Mouse (Mus musculus) c-Kit-negative CD71-positive TER-119-positive erythroid progenitor cells, embryonic 14.5 days (primary cell): ENCODE measurements around the gene Slc16a11.

ENCODE experiments used
- DNase-seq: peaks from one replicate; pipeline ENCODE4 v3.0.0-alpha.2; 2013; ENCODE audit warnings: low read depth, low spot score

Slc16a11 gene

DNA sequence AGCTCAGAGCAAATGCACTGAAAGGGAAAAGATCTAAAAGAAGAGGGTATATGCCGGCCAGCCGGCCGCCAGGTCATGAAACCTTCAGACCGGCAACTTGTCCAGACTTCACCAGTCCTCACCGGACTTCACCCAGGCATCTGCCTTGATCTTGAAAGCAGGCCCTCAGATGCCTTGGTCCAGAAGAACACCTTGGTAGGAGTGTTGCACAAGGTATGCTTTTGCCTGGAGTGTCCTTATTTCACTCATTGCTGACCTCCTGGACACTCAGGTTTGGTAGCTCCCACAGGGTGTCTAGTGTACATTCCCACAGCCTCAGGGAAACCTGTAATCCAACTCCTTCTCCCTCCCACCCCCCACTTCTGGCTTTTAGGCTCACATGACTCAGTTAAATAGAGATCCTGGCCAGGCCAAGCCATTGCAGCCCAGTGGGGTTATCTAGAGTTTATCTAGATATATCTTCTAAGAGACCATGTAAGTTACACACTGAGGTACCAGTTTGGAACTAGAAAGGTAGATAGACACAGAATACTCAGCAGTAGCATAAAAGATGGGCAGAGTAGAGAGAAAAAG lies 12.4 kb upstream of the Slc16a11 start:
- no peak for DNase-seq

DNA sequence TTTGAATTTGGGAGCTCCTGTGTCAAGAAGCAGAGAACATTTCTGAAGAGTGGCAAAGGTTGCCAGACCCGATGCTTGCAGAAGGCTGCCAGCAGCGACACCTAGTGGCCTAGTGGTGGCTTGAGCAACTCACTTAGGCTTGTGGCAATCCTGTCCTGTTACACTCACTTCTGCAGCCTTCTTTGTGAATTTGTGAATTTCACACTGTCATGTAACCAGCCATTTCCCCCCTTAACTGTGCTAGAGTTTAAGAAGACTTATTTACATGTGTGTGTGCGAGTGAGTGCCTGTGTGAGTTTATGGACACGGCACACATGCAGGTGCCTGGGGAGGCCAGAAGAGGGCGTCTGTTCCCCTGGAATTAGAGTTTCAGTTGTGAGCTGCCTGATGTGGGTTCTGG lies 10.9 kb upstream of the Slc16a11 start:
- DNase-seq = peak; percentile 63

DNA sequence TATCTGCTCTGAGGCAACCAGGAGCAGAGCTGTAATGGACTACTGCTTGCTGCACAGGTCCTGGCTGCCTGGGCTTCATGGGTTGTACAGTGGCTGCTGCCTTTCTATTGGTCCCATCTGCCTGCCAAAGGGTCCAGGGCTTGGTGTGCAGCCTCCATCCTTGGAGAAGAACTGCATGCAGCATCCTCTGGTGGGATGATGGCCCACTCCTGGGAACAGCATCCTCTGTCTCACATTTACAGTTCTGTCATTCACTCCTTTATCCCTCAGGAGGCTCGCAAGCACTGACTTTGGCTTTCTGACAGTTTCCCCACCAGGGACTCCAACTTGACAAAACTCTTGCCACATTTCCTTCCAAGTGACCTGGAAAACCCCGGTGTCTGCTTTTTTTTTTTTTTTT lies 5.8 kb upstream of the Slc16a11 start:
- no peak for DNase-seq

DNA sequence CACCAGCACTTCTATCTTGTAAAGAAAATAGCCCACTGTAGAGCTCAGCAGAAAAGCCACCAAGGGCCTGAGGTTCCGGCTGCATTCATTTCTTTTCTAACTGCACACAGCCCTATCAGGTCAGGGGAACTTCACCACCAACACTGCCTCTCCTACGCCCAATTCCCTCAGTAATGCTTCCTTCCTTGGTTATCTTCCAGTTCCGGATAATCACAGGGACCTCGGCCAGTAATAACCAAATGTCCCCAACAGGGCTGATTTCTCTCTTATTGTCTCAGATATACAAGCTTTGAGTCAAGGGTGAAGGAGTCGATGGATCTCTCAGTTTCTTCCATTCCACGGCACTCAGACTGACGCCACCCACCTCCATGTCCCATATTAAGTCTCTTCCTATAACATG lies 5.3 kb upstream of the Slc16a11 start:
- DNase-seq = no peak

DNA sequence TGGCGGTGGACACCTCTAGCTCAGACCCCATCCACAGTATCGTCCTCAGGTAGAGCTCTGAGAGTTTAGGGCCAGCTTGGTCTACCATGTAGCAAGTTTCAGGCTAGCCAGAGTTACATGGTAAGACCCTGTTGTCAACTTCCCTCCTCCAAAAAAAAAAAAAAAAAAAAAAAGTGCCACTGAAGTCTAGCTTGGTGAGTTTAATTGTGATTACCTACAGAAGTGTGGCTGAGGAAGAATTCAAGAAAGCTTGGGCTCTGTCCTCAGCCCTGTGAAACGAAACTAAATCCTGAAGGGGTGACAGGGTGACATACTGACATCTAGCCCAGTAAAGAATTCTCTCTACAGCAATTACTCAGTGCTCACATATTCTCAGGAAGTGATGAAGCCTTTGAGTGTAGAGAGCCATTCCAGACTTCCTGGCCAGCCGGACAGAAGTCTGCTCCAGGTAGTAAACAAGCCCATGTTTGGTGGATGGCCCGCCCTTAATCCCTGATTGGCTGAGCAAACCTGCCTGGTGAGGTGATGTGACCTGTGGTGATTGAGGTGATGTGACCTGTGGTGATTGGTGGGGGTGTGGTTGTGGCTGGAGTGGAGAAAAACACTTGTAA lies 3.7 kb upstream of the Slc16a11 start:
- DNase-seq = no peak

DNA sequence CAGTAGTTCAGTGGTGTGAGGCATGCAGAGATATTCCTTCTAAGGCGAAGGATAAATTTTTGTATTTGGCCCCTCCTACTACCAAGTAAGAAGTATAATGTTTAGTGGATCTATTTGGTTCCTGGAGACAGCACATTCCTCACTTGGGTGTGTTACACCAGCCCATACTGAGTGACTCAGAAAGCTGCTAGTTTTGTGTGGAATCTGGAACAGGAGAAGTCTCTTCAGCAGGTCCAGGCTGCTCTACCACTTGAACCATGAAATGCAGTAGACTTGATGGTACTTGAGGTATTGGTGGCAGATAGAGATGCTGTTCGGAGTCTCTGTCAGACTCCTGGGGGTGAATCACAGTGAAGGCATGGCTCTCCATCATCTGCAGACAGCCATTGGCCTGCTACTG lies 1.9 kb upstream of the Slc16a11 start:
- DNase-seq = no peak

DNA sequence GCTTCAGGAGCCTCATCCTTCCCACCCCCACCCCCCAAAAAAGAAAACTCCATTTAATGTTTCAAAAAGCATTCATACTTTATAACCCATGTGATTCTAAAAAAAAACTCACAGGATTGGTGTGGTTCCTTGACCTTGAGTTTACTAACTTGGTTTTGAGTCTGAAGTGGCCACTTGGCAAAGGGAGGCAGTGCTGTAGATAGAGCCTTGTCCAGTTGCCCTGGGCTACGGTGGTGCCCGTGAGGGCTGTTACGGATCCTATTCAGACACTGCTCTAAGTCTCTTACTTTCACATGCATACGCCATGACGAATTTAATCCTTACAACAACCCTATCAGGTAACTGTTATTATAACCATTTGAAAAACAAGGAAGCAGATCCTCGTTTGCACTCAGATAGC lies 580 bp upstream of the Slc16a11 start:
- DNase-seq = no peak

DNA sequence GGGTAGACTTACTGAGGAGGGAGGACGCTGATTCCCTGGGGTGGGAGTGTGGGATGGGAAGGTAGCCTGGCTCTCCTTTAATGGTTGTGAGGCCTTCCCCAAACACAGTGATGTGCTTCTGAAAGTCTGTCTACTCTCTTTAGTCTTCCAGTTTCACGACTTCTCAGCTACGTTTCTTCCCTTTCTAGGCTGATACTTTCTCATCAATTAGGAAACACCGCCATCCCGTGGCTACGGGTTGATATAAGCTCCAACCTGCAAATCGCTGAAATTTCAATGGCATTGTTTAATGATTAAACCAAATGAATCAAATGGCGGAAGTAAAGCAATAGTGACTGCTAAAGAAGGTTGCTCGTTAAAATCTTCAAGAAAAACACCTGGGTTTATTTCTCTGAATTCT lies 344 bp downstream of the Slc16a11 start:
- DNase-seq = no peak

DNA sequence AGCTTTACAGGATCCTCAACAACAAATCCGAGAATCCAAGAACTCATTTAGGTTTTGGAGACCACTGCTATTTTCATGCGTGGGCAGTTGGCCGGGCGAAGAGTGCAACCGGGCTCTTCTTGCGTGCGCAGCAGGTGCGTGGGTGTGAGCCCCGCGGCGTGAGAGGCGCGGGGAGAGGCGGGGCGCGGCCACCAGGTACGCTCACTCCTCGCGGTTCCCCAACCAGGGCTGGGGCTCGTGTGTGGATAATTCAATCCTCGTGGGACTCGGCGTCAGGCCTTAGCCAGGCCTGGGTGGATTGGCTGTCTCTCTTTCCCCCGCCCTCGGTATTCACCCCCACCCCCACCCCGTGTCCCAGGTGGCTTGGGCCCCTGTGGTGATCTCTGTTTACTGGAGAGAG lies 1.2 kb downstream of the Slc16a11 start:
- DNase-seq = no peak

DNA sequence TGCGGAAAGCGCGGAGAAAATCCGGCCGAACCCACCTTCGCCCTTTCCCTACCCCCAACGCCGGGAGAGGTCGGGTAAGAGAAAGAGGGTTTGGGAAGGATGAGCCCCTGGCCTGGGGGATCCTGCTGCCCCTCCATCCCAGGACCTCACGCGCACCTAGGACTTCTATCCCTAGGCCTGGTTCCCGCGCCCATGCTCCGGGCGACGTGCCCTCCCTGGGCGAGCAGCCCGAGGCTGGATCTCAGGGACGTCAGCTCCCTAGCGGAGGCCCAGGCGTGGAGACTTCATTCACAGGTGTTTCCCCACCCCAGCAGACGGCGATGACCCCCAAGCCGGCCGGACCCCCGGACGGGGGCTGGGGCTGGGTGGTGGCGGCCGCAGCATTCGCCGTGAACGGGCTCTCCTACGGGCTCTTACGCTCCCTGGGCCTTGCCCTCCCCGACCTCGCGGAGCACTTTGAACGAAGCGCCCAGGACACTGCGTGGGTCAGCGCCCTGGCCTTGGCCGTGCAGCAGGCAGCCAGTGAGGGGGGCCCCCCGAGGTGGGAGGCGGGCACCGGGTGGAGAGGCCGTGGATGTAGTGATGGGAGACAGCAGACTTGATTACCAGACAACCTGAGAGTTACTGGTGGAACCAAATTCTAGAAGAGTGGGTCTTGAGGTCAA lies 1.8 kb downstream of the Slc16a11 start:
- DNase-seq = no peak

DNA sequence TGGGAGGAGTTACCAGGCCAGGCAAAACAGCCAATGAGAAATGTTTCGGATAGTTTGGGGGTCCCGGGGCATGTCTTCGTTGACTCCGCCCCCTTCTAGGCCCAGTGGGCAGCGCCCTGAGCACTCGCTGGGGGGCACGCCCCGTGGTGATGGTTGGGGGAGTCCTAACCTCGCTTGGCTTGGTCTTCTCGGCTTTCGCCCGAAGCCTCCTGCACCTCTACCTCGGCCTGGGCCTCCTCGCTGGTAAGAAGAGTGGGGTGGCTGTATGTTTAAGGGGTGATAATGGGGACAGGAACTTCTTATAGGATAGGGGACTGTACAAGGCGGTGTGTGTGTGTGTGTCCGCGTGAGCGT lies 2.3 kb downstream of the Slc16a11 start:
- DNase-seq = no peak

DNA sequence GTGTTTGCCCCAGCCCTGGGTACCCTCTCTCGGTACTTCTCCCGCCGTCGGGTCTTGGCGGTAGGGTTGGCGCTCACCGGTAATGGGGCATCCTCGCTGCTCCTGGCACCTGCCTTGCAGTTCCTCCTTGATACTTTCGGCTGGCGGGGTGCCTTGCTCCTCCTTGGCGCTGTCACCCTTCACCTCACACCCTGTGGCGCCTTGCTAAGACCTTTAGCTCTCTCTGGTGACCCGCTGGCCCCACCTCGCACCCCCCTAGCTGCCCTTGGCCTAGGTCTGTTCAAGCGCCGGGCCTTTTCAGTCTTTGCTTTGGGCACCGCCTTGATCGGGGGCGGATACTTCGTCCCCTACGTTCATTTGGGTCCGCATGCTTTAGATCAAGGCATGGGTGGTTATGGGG lies 2.7 kb downstream of the Slc16a11 start:
- DNase-seq = no peak

DNA sequence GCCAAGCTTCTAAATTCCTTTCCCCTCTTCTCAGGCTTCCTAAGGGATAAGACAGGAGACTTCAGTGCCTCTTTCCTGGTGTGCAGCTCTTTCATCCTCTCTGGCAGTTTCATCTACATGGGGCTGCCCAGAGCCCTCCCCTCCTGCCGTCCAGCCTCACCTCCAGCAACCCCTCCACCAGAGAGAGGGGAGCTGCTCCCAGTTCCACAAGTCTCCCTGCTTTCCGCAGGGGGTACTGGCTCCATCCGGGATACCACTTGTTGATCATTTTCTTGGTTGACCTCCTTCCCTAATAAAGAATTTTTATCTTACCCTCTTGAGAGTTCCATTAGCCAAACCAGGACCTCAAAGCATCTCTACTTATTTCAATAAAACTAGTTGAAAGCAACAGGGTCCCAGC lies 3.6 kb downstream of the Slc16a11 start:
- DNase-seq = no peak

DNA sequence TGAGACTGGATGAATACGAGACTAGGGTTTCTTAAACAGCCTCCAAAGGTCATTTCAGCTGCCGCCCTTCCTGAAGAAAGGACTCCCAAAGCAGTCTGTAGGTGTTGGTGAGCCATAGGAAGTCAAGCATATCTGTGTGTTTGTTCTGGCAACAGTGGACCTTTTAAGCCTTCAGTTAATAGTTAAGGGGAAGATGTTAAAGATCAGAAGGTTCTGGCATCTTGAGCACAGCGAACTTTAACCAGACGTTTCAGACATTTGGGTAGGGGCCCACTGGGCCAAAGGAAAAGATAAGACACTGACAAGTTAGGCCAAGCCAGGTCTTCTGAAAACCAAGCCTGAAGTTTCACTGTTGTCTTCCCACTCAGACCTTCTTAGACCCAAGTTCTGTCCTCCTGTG lies 5.5 kb downstream of the Slc16a11 start:
- DNase-seq = no peak

DNA sequence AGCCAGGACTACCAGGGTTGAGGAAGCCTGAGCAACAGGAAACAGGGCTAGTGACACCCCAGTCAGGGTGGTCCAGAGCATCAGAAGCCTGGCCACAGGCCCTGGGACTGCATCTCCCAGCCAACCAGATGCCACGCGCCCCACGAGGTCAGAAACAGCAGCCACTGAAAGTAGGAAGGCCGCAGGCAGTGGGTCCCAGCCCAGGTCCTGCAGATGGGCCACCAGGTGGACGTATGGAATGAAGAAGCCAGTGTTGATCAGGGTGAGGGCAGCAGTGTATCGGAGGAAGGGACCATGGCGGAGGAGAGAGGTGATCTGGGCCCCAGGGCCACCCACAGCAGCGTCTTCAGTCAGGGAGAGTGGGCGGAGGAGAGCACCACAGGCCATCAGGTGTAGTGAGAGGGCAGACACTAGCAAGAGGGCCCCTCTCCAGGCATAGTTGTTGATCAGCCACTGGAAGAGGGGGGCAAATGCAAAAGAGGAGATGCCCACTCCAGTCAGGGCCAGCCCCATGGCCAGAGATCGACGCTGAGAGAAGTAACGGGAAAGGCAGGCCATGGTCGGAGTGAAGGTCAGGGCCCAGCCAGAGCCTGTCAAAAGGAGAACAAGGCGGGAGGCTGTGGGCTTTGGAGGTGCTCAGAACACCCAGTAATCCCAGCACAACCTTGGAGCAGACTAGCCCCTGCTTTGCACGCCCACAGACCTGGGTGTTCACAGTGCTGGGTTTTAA lies 6.4 kb downstream of the Slc16a11 start:
- no peak for DNase-seq

DNA sequence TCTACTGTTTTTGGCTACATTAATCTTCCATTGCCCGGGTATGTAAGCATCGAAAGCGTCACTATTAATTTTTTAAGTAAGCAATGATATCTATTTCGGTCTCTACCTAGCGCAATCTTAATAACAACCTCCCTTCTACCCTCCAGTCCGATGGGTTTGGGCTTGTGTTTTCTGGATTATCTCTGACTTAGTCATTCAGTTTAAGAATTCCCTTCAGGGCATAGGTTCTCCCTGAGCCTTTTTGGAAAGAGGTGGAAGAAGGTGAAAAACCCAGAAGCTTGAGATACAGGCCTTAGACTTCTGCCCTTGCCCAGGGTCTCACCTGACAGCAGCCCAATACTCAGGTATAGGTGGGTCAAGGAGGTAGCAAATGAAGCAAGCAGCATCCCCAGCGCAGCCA lies 7.3 kb downstream of the Slc16a11 start:
- no peak for DNase-seq

DNA sequence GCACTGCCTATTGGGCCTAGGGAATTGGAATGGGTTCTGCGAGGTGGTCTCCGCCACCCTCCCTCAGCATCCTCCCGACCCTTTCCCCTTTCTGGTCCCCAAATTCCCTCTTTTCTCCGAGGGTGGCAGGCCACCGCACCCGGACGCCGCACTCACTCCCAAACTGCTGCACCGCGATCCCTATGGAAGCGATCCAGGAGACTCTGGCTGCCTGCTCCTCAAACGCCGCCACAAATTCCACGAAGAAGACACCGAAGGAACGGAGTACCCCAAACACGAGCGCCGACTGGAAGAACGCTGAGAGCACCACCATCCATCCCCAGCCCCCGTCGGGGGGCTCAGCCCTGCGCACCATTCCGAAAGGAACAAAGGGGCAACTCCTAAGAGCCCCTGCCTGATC lies 7.8 kb downstream of the Slc16a11 start:
- DNase-seq = no peak

DNA sequence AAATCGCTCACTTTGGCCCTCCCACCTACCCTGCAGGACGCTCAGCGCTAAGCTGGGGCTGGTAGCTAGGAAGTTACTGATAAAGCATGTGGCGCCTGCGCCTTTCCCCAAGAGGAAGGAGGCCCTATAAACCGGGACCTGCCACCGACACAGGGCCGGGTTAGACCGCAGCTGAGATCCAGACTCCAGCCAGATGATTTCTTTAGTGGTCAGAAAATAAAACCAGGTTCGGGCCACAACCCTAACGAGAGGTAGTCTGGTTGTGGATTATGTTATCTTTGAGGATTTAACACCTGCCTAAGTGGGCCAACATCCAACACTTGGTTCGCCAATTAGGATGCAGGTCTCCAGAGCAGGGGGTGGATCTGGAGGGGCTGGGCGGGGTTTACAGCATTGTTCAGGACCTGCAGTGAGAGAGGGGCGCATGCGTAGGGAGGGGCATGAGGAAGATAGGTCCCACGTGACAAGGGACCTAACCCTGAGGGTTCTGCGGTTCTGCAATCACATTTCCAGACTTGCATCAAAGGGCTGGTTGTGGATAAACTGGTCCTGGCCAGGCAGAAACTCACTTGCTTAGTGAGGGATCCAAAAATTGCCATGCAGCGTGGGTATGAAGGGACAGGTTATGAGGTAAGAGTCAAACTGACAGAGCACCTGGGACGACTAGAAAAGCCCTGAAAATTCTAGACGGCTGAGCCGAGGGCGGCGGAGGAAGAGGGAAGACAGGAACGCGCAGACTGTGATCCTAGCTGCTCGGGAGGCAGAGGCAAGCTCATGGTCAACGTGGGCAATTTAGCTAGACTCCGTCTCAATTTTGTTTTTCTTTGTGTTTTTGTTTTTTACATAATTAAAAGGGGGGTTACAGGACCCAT lies 8.4 kb downstream of the Slc16a11 start, which contains the start of gene Slc16a13:
Gene Slc16a13, minus strand, starts transcription at position 334 of the 872 bp plus-strand sequence.
- DNase-seq = peak; percentile 77

DNA sequence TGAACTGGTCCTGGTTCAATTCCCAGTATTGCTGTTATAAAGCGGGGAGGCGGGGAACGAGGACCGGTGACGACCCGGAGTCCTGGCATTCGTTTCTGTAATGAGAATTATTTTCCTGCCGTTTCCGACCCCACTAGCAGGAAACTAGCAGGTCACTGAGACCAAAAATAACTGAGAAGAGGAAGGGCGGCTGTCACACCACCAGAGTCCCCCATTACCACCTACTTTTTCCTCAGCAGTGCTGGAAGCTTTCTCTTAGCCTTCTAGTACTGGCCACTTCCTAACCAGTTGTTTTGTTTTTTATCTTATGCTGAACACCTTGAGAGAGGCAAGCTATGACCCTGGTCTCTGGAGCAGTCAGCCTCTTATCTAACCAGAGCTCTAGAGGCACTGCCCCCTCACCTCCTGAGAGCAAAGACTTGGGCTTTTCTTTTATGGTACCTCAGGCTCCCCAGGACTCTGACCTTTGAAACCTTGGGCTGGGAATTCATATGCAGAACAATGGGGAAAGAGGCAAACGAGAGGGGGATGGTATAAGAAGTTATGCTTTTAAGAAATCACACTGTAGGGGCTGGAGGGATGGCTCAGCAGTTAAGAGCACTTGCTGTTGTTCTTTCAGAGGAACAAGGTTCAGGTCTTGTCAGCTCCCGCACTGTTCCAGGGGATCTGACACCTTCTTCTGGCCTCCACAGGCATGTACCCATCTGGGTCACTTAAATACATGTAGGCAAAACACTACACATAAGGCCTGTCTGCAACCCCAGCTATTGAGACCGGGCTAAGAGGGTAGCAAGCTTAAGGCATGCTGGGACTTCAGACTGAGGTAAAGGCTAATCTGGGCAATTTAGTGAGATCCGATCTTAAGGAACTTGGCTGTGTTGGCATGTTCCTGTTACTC lies 9.3 kb downstream of the Slc16a11 start:
- DNase-seq = peak; percentile 68

DNA sequence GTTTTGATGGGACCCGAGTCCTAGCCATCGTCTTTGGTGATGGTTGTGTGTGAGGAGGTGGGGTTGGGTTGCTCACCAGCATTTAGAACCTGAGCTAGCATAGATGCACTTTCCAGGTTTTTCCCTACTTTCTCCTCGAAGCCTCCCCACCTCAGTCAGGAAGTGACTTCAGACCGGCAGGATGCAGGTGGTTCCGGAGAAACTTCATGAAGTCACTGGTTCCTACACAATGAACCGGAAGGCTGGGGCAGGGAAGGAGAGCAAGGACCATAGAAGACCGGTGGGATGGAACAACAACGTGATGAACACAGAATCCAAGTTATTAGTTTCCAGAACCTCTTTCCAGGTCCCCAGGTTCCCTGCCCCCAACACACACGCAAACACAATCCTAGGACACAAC lies 11.2 kb downstream of the Slc16a11 start:
- no peak for DNase-seq
